Mouse (Mus musculus): ENCODE measurements around the gene Phf12.

Gene Phf12

DNA sequence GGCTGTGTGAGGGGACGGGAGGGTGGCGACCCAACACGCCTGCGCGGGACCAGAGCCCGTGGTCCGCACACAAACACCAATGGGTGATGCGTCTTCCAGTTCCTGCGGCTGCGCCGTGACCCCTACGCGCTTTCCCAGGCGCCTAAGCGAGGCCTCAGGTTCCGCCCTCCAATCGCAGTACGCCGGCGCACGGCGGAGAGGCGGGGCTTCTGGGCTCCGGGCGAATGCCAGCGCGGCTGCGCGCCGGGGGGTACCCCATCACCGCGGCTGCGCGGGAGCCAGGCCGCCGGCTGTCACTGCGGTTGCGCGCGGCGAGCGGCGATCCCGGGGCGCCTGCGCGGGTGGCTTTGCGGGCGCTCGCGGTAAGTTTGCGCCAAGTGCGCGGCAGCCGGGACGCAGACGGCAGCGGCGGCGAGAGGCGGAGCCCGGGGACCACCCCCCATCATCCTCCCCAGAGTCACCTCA is at the start of gene Phf12:
Gene Phf12, plus strand, starts transcription at position 314 of the 465 bp plus-strand sequence.
- peak; percentile 100 for DNase-seq (ENCODE audit: low read depth)

- peak; percentile 28 for DNase-seq (ENCODE audit: low read depth)
Measured at GRCm38 (mm10) chr11:77934111-77934521, 48.4 kb upstream of the Phf12 start.

DNA sequence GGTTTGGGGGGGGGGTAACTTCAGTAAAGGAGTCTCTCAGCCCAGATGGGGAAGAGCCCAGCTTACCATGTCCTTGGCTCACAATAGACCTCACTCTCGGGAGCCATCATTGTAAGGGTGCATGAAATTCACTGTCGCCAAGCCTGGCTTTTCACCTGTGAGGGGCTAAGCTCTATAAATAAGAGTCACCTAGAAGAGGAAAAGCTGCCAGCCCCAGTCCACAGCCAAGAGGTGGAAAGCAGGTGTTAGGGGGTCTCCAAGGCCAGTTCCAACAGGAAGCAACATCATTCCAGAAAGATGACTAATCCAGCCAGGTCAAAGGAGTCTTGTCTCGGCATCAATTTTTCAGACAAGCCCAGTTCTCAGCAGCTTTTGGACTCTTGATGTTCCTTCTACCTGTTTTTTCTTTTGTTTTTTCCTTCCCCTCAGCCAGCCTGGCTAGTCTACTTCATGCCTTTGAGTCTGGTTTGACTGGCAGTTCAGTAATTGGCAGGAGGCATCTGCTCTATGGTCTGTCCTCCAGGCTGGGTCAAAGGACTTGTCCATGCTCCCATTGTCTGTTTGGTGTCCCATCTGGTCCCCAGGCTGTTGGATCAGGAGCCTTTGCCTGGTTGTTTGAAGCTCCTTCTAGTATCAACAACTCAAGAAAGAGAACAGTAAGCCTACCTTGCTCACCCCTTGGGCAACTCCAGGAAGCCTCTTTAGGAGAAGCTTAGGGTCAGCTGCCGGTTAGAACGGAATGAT is 47.8 kb upstream of the Phf12 start:
- no peak for DNase-seq (ENCODE audit: low read depth)

GRCm38 (mm10) chr11:77936846-77937245 is 45.7 kb upstream of the Phf12 start:
- no peak for DNase-seq (ENCODE audit: low read depth)

DNA sequence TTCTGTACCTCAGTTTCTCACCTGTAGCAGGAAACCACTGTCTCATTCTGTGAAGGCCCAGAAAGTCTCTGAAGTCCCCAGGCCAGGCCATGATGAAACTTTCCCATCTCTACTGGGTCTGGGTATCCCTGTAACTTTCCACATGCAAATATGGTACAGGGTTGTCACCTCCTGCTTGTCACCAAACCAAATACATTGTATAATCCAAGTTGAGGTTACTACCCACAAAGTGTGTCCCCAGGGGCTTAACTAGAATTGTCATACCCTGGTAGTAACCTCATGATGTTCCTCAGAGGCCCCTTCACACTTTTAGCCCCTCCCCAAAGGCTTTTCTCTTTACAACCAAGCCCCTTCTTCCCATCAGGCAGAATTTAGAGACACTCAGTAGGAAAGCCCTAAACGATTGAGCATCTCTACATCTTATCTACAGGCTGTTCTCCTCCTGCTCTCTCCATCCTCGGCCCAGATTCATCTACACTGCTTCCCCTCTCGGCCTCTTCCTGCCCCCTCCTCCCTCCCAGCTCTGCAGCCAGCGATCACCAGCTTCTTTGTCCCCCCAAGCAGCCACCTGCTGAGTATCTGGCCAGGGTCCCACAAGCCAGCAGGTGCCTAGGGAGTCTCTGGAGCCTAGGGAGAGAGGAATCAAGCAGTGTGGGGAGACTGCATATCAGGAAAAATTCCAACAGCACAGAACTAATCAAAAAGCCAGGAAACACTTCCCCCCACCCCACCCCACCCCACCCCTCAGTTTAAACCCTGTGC is 44.7 kb upstream of the Phf12 start:
- no peak for DNase-seq (ENCODE audit: low read depth)

- no peak for DNase-seq (ENCODE audit: low read depth)
Measured at GRCm38 (mm10) chr11:77942230-77942629, 40.3 kb upstream of the Phf12 start.

- DNase-seq (ENCODE audit: low read depth) = no peak
Measured at GRCm38 (mm10) chr11:77947860-77948259, 34.7 kb upstream of the Phf12 start.

GRCm38 (mm10) chr11:77950125-77950685 is 32.3 kb upstream of the Phf12 start:
- no peak for DNase-seq (ENCODE audit: low read depth)

DNA sequence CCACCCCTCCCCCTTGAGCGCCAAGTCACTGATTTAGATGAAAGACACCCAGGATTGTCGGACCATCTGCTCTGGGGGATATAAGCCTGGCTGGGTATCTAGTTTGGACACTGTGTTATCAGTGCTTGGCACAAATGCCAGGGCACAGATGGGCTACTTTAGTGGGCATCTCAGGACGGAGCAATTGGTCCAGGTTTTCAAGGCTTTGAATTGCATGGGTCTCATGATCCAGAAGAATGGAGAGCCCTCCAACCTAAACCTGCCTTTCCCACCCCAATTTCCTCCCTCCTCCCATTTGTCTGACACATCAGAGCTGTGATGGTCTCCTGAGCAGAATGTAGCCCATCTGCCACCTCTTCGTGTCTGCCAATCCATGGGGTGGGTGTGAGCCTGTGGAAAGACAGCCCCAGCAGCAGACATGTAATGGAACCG is 31.7 kb upstream of the Phf12 start:
- no peak for DNase-seq (ENCODE audit: low read depth)

DNA sequence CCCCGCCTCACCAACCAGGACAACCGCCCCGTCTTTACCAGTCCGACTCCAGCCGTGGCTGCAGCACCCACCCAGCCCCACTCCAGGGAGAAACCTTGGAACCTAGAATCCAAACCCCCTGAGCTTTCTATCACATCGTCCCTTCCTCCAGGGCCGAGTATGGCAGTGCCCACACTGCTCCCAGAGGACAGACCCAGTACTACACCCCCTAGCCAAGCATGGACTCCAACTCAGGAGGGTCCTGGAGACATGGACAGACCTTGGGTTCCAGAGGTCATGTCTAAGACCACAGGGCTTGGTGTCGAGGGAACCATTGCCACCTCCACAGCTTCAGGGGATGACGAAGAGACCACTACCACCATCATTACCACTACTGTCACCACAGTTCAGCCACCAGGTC is 28.9 kb upstream of the Phf12 start:
- peak; percentile 33 for DNase-seq (ENCODE audit: low read depth)

DNA sequence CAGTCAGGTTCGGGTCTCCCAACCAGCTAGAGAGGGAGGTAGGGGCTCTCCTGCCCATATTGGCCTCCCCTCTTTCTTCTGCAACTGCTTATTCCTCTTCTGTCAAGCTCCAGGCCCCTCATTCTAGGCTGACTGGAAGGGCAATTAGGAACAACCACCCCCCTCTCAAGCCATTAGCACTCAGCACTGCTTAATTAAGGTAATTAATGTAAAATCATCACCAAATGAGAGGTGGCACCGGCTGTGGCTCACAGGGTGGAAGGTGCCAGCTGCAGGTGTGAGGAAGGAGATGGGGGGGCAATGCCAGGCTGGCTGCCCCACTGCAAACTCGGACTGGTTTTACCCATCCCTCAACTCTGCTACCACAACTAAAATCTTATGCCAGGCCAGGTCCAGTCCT is 26.1 kb upstream of the Phf12 start:
- DNase-seq (ENCODE audit: low read depth) = no peak

DNA sequence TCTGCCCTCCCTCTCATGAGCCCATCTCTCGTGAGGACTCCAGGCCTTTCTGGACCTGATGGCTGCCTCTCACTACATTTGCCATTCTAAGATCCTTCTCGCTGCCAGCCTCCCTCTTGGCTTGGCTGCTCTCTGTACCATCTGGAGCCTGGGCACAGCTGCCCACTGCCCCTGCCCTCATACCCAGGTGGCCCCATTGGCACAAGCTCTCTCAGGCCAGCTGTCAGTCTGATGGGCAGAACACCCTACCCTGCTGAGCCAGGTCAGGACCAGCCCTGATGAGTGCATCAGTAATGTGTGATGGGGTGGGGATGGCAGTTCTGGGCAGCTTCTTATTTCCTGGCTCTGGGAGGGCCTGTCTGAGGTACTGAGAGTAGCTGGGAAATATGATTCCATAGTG is 24.3 kb upstream of the Phf12 start:
- DNase-seq (ENCODE audit: low read depth) = no peak

- no peak for DNase-seq (ENCODE audit: low read depth)
Measured at GRCm38 (mm10) chr11:77958932-77959331, 23.6 kb upstream of the Phf12 start.

DNA sequence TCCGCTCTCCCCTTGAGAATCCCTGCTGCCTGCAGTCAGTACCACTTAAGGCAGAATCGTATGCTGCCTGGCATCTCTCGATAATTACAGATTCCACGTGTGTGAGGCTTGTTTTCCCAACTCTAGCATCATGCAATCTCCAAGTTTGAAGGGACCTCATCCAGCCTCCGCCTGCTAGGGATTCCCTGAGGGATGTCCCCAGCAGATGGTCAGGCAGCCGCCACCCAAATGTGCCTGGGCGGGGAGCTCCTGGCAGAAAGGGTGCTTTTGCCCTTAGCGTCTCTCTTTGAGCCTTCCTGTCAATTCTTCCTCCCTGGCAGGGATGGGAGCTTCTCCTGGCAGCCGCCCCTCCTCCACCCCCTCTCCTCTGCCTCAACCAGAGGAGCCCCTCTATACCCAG is 22.4 kb upstream of the Phf12 start:
- no peak for DNase-seq (ENCODE audit: low read depth)

DNA sequence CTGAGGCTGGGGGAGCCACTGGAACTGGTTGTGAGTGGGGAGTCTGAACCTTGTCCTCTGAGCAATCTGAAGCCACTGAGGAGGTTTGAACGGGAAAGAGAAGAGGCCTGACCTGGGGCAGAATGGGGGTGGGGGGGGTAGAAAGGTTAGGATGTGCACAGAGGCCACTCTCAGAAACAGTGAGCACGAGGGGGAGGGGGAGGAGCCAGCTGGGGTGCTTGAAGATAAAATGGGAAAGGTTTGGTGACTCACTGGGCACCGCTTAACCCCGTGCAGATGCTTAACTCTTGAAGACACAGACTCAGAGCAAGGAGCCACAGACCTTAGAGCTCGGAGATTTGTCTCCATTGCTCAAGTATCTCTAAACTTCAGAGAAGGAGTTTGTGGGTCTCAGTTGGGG is 21.7 kb upstream of the Phf12 start:
- DNase-seq (ENCODE audit: low read depth) = peak; percentile 43

GRCm38 (mm10) chr11:77962946-77963345 is 19.6 kb upstream of the Phf12 start:
- no peak for DNase-seq (ENCODE audit: low read depth)

DNA sequence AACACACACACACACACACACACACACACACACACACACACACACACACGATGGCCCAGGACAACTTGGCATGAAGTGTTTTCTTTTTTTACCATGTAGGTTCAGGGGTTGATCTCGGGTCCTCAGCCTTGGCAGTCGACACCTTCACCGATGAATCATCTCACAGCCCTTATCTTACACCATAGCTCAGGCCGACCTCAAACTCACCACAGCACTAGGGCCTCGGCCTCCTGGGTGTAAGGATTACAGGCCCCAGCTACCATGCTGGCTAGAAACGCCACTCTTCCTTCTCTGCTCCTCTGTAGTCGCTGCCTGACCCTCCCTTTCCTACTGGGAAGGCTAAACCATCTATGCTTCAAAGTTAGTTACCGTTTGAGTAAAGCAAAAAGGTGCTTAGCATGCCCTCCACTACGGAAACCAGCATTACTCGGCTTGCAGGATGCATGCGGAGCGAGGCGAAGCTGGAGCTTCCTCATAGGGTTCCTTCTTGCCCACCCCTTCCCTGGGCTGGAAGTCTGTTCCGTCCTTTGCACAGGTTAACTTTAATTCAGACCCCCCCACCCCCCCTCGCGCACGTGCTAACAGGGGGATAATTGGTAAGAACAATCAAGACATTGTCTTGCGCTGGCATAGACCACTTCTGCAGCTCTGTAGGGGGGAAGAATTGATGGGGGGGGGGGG is 18.0 kb upstream of the Phf12 start:
- peak; percentile 65 for DNase-seq (ENCODE audit: low read depth)

DNA sequence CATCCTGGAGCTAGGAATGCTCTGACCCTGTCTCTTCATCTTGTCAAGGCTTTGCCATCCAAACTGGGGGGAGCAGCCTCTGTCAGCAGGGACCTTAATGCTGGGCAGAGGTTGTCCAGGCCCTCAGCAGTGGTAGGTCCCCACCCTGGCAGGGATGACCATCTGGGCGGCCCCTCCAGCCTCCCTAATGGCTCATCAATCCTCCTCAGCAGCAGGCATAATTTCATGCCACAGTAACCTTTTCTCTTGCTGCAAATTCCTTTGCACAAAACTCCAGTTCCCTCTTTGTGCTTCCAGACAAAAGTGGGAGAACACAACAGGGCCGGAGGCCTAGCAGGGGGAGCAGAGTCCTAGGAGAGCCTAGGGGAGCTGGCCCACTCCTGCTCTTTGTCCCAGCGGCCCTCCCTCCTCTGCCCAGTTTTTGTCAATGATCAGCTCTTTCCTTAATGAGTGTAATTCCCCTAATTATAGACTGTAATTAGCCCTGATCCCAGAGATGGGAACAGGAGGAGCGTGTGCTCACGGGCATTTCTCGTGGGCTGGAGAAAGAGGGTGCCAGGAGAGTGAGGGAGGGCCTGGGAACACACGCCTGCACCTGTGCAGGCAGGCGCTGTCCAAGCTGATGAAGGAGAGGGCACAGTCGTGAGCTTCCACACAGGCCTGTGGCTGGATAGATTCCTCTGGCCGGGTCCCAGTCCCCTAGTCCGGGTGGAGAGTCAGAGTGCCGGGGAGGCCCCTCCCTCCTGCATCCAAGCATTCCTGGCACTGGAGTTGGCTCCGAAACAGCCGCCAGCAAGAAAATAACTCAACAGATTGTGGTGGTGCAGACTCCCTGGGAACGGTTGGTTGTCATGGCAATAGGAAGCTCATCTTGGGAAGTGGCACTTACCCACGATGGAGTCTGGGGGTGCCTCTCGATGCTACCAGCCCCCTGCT is 17.2 kb upstream of the Phf12 start:
- DNase-seq (ENCODE audit: low read depth) = peak; percentile 67

DNA sequence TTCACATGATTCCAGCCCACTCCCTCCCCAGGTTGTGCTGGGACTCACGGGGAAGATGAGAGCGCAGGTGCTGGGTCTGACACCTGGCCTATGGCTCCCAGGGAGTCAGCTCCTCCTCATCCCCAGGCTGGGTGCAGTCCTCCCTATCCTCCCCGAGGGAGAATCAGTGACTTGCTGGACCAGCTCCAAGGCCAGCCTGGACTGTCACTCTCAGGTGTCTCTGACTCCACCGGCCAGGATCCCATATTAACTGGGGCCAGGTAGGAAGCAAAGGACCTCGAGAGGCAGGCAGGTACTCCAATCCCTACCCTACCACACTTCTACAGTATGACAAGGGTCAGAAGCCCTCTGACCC is 16.5 kb upstream of the Phf12 start:
- DNase-seq (ENCODE audit: low read depth) = no peak

GRCm38 (mm10) chr11:77967114-77967513 is 15.4 kb upstream of the Phf12 start:
- peak; percentile 87 for DNase-seq (ENCODE audit: low read depth)

DNA sequence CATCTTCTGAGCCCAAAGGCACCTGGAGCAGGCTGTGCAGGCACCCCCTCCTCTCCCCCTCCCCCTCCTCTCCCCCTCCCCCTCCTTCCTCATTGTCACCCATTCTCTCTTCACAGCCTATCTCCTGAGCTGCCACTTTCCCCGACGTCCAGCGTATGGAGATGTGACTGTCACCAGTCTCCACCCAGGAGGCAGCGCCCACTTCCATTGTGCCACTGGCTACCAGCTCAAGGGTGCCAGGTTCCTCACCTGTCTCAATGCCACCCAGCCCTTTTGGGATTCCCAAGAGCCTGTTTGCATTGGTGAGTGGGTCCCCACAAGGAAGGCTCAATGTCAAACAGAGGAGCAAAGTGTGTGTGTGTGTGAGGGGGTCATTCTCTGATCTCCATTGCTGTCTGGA is 13.8 kb upstream of the Phf12 start:
- no peak for DNase-seq (ENCODE audit: low read depth)

Data from NIH3T3 (cell line).